In the genomic region with DNA sequence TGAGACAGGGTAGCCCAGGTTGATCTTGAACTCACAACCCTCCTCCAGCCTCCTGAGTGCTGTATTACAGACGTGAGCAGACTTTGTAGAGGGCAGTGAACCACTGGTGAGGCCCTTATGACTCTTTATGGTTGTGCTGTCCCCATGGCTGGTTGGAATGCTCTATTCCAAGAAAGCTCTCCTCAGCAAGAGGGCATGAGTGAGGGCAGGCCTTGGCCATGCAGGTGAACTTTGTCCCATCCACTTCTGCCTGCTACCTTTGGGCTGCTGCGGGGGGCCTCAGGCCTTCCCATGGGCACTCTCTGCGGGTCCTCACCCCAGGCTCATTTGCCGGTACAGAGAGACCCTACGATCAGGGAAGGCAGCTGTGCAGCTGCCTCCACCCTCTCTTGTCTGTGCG, we compare ENCODE assay signal across 14 mouse cellular contexts. TPM values are rescaled to one million over a fixed set of nuclear protein-coding genes. Genes with fewer than 3 reads are reported as not detected.
DNase-seq lines count a peak whose midpoint lies in the region; ATAC-seq and TF ChIP-seq lines count a peak whose summit lies in the region.
"Had no signal": no experiment of that assay in that cellular context is flagged by ENCODE, and none has a peak within 500 bp of the region (broad histone marks: within the 10 kb centered on the region; RNA-seq: fewer than 3 reads in every experiment).

No protein-coding gene starts in this region.

- DNase-seq in kidney, adult 11 months: peak; percentile 12
- DNase-seq in kidney, postnatal 10 days: no peak
- DNase-seq in liver, embryonic 14.5 days (ENCODE audit: low read depth in 3 of 3, low spot score in 3 of 3): no peak
- DNase-seq in spleen, postnatal 14 days (ENCODE audit: low spot score in 2 of 2): no peak
- DNase-seq: cerebellum, adult 2 months; heart, postnatal 10 days; right cerebral cortex, postnatal 25 days had no signal

- H3K9ac ChIP-seq in ES-Bruce4 (ENCODE audit: low read depth, poor library complexity, severe bottlenecking): no peak overlapping the region
- peak overlapping the region; percentile 69 for H3K9ac ChIP-seq in liver, embryonic 14.5 days (replicated peaks)
- H3K9ac ChIP-seq: kidney, embryonic 15.5 days had no signal

- H3K4me3 ChIP-seq in erythroblast, embryonic 14.5 days (replicated peaks): peak overlapping the region; percentile 68
- H3K4me3 ChIP-seq in ES-Bruce4 (ENCODE audit: low read depth, low read length): no peak overlapping the region
- peak overlapping the region; percentile 69 to 79 for H3K4me3 ChIP-seq in liver, embryonic 14.5 days (ENCODE audit: insufficient read depth in 1 of 2, low read depth in 2 of 2, low read length in 2 of 2)
- H3K4me3 ChIP-seq: kidney, embryonic 15.5 days had no signal

- H3K4me1 ChIP-seq in erythroblast, embryonic 14.5 days (ENCODE audit: control insufficient read depth): peaks cover 73% of the 10 kb centered on the region
- peaks cover 7% of the 10 kb centered on the region for H3K4me1 ChIP-seq in ES-Bruce4 (ENCODE audit: control insufficient read depth, insufficient read depth, low read length)
- H3K4me1 ChIP-seq in liver, embryonic 14.5 days (replicated peaks; ENCODE audit: control insufficient read depth in 2 of 2, insufficient read depth in 2 of 2, low read length in 1 of 2): peaks cover 28 to 48% of the 10 kb centered on the region in 2 experiments

- TF ChIP-seq CTCF in ES-Bruce4 (IDR thresholded peaks at IDR 0.05; ENCODE audit: low read depth, low read length): no peak
- no peak for TF ChIP-seq CTCF in liver, embryonic 14.5 days (IDR thresholded peaks at IDR 0.05; ENCODE audit: low read depth)

- no peak for TF ChIP-seq EP300 in ES-Bruce4 (IDR thresholded peaks at IDR 0.05; ENCODE audit: insufficient read depth, low read depth, low read length)
- no peak for TF ChIP-seq EP300 in liver, embryonic 14.5 days (IDR thresholded peaks at IDR 0.05; ENCODE audit: low read depth)

- no peak for TF ChIP-seq POLR2A in ES-Bruce4 (IDR thresholded peaks at IDR 0.05; ENCODE audit: insufficient read depth, low read length)

- peaks cover 37% of the 10 kb centered on the region for H3K36me3 ChIP-seq in erythroblast, embryonic 14.5 days (ENCODE audit: control insufficient read depth)
- no peaks in the 10 kb centered on the region for H3K36me3 ChIP-seq in ES-Bruce4 (ENCODE audit: control insufficient read depth, insufficient read depth, low read length, poor library complexity, severe bottlenecking)
- no peaks in the 10 kb centered on the region for H3K36me3 ChIP-seq in liver, embryonic 14.5 days (replicated peaks; ENCODE audit: control insufficient read depth, insufficient read depth, low read depth)
- H3K36me3 ChIP-seq: forebrain, embryonic 10.5 days; kidney, embryonic 15.5 days had no signal

- H3K27me3 ChIP-seq in erythroblast, embryonic 14.5 days (ENCODE audit: control insufficient read depth): peaks cover 5% of the 10 kb centered on the region; the same call in 1 of the 2 replicates
- H3K27me3 ChIP-seq in ES-Bruce4 (ENCODE audit: control insufficient read depth, insufficient read depth, low read length, poor library complexity, severe bottlenecking): no peaks in the 10 kb centered on the region
- H3K27me3 ChIP-seq in liver, embryonic 14.5 days (ENCODE audit: control insufficient read depth, insufficient read depth, low read length): no peaks in the 10 kb centered on the region

- H3K27ac ChIP-seq in ES-Bruce4 (ENCODE audit: insufficient read depth, low read length): peak overlapping the region; percentile 29
- H3K27ac ChIP-seq in liver, embryonic 14.5 days: peak overlapping the region; percentile 45
- H3K27ac ChIP-seq: forebrain, embryonic 10.5 days; kidney, embryonic 15.5 days had no signal

- no peaks in the 10 kb centered on the region for H3K9me3 ChIP-seq in erythroblast, embryonic 14.5 days (ENCODE audit: control insufficient read depth, low read length)
- H3K9me3 ChIP-seq in ES-Bruce4 (replicated peaks; ENCODE audit: control insufficient read depth, insufficient read depth, low read length, poor library complexity, severe bottlenecking): no peaks in the 10 kb centered on the region
- H3K9me3 ChIP-seq in liver, embryonic 14.5 days (ENCODE audit: control insufficient read depth, low read length): no peaks in the 10 kb centered on the region
- H3K9me3 ChIP-seq: forebrain, embryonic 10.5 days; kidney, embryonic 15.5 days had no signal

- H3K4me2 ChIP-seq in liver, embryonic 14.5 days (ENCODE audit: low read depth): peak overlapping the region; percentile 92
- H3K4me2 ChIP-seq: kidney, embryonic 15.5 days had no signal

- ATAC-seq in erythroblast, adult 5-6 weeks (replicated peaks; ENCODE audit: low FRiP score, poor library complexity, severe bottlenecking): no peak
- no peak for ATAC-seq in liver, embryonic 14.5 days (ENCODE audit: insufficient read depth)
- ATAC-seq in megakaryocyte, adult 5-6 weeks (ENCODE audit: poor library complexity, severe bottlenecking): no peak
- ATAC-seq: activated CD4-positive, CD25-positive, alpha-beta regulatory T cell, adult 4 months had no signal

- 32% methylated on average over 6 of the region's 6 CpGs for WGBS in liver, embryonic 14.5 days (ENCODE audit: insufficient replicate concordance)

RNA-seq across cellular contexts. Expression of a gene that starts 1.9 kb away (rescaled TPM):
- 0.69 and 1.5 TPM in 2 replicates for polyA plus RNA-seq in erythroblast, embryonic 14.5 days (2012)
- 15.0 and 19.6 TPM in 2 replicates for total RNA-seq in erythroblast, adult 5-6 weeks (2015; ENCODE audit: low replicate concordance)
- total RNA-seq in erythroblast, adult 5-6 weeks (2017; ENCODE audit: low replicate concordance): 8.2 and 16.5 TPM in 2 replicates
- 2.5 and 3.9 TPM in 2 replicates for polyA plus RNA-seq in ES-Bruce4 (2011; ENCODE audit: insufficient read depth, insufficient read length, low read depth, missing spikeins)
- polyA plus RNA-seq in liver, embryonic 14.5 days (2012; rRNA removed): 17.6 and 20.6 TPM in 2 replicates
- 16.1 and 16.7 TPM in 2 replicates for polyA plus RNA-seq in liver, embryonic 14.5 days (2014; fragmentation: Nextera tagmentation; extraction: Ambion mirVana)
- 33.8 and 37.5 TPM in 2 replicates for total RNA-seq in megakaryocyte, adult 5-6 weeks (2015)
- 21.2 and 23.3 TPM in 2 replicates for total RNA-seq in megakaryocyte, adult 5-6 weeks (2017)

RNA-seq across cellular contexts. Expression of a gene that starts 32.5 kb away (rescaled TPM):
- polyA plus RNA-seq in erythroblast, embryonic 14.5 days (2012): 1.0 and 1.3 TPM in 2 replicates
- 37.1 and 41.0 TPM in 2 replicates for total RNA-seq in erythroblast, adult 5-6 weeks (2015; ENCODE audit: low replicate concordance)
- total RNA-seq in erythroblast, adult 5-6 weeks (2017; ENCODE audit: low replicate concordance): 23.3 and 23.4 TPM in 2 replicates
- polyA plus RNA-seq in ES-Bruce4 (2011; ENCODE audit: insufficient read depth, insufficient read length, low read depth, missing spikeins): 249 and 270 TPM in 2 replicates
- 62.5 and 109 TPM in 2 replicates for polyA plus RNA-seq in liver, embryonic 14.5 days (2012; rRNA removed)
- polyA plus RNA-seq in liver, embryonic 14.5 days (2014; fragmentation: Nextera tagmentation; extraction: Ambion mirVana): 255 and 261 TPM in 2 replicates
- total RNA-seq in megakaryocyte, adult 5-6 weeks (2015): 253 and 319 TPM in 2 replicates
- total RNA-seq in megakaryocyte, adult 5-6 weeks (2017): 198 and 242 TPM in 2 replicates

Comparison
In these comparisons a context has a peak if more than half of its experiments do, and no peak if none do; other contexts are left out.
1. RNA of a gene that starts 32.5 kb away (polyA plus RNA-seq): 62.5 to 261 TPM in liver, embryonic 14.5 days and 249 to 270 TPM in ES-Bruce4; 1.0 to 1.3 TPM in erythroblast, embryonic 14.5 days; every median in the first group is over 10 times any median in the second.